Mouse (Mus musculus): ENCODE measurements around the gene Zmynd8. TPM values are rescaled to one million over a fixed set of nuclear protein-coding genes. Genes with fewer than 3 reads are reported as not detected.

Zmynd8 gene
- total RNA-seq, 2 experiments from 2014 or later, result 42.9 to 80.1 TPM

- ATAC-seq (replicated peaks; ENCODE audit: low FRiP score, low TSS enrichment, poor library complexity, severe bottlenecking), result no peak
These were observed 112.3 kb downstream of the Zmynd8 start for GRCm38 (mm10) chr2:165786467-165786866.

- ATAC-seq (replicated peaks; ENCODE audit: low FRiP score, low TSS enrichment, poor library complexity, severe bottlenecking), result no peak
These were observed 113.3 kb downstream of the Zmynd8 start for GRCm38 (mm10) chr2:165785312-165786036.

- peak; percentile 60 for ATAC-seq (replicated peaks; ENCODE audit: low FRiP score, low TSS enrichment, poor library complexity, severe bottlenecking)
These were observed 116.5 kb downstream of the Zmynd8 start for GRCm38 (mm10) chr2:165782324-165782723.

- ATAC-seq (replicated peaks; ENCODE audit: low FRiP score, low TSS enrichment, poor library complexity, severe bottlenecking), result peak; percentile 76
These were observed 119.9 kb downstream of the Zmynd8 start for GRCm38 (mm10) chr2:165778927-165779326.

GRCm38 (mm10) chr2:165769375-165769948 lies 129.4 kb downstream of the Zmynd8 start:
- no peak for ATAC-seq (replicated peaks; ENCODE audit: low FRiP score, low TSS enrichment, poor library complexity, severe bottlenecking)

- ATAC-seq (replicated peaks; ENCODE audit: low FRiP score, low TSS enrichment, poor library complexity, severe bottlenecking), result no peak
These were observed 129.9 kb downstream of the Zmynd8 start for GRCm38 (mm10) chr2:165768805-165769358.

- ATAC-seq (replicated peaks; ENCODE audit: low FRiP score, low TSS enrichment, poor library complexity, severe bottlenecking), result no peak
These were observed 139.3 kb downstream of the Zmynd8 start for GRCm38 (mm10) chr2:165759421-165759985.

GRCm38 (mm10) chr2:165758534-165758933 lies 140.3 kb downstream of the Zmynd8 start:
- ATAC-seq (replicated peaks; ENCODE audit: low FRiP score, low TSS enrichment, poor library complexity, severe bottlenecking), result no peak

GRCm38 (mm10) chr2:165757799-165758198 lies 141.0 kb downstream of the Zmynd8 start:
- no peak for ATAC-seq (replicated peaks; ENCODE audit: low FRiP score, low TSS enrichment, poor library complexity, severe bottlenecking)

- 0 out of 2 replicates have a peak, but pooled peaks have one; percentile 8 for ATAC-seq (replicated peaks; ENCODE audit: low FRiP score, low TSS enrichment, poor library complexity, severe bottlenecking)
These were observed 146.1 kb downstream of the Zmynd8 start for GRCm38 (mm10) chr2:165752704-165753103.

- ATAC-seq (replicated peaks; ENCODE audit: low FRiP score, low TSS enrichment, poor library complexity, severe bottlenecking), result peak; percentile 57
These were observed 147.7 kb downstream of the Zmynd8 start for GRCm38 (mm10) chr2:165751068-165751467.

- ATAC-seq (replicated peaks; ENCODE audit: low FRiP score, low TSS enrichment, poor library complexity, severe bottlenecking), result no peak
These were observed 150.4 kb downstream of the Zmynd8 start for GRCm38 (mm10) chr2:165748426-165748825.

- ATAC-seq (replicated peaks; ENCODE audit: low FRiP score, low TSS enrichment, poor library complexity, severe bottlenecking), result peak; percentile 74
These were observed 150.8 kb downstream of the Zmynd8 start for GRCm38 (mm10) chr2:165747975-165748374.

- ATAC-seq (replicated peaks; ENCODE audit: low FRiP score, low TSS enrichment, poor library complexity, severe bottlenecking), result no peak
These were observed 153.3 kb downstream of the Zmynd8 start for GRCm38 (mm10) chr2:165745306-165746098.

GRCm38 (mm10) chr2:165742210-165742786 lies 156.5 kb downstream of the Zmynd8 start:
- ATAC-seq (replicated peaks; ENCODE audit: low FRiP score, low TSS enrichment, poor library complexity, severe bottlenecking), result no peak

GRCm38 (mm10) chr2:165741526-165742050 lies 157.2 kb downstream of the Zmynd8 start:
- no peak for ATAC-seq (replicated peaks; ENCODE audit: low FRiP score, low TSS enrichment, poor library complexity, severe bottlenecking)

- no peak for ATAC-seq (replicated peaks; ENCODE audit: low FRiP score, low TSS enrichment, poor library complexity, severe bottlenecking)
These were observed 157.8 kb downstream of the Zmynd8 start for GRCm38 (mm10) chr2:165740982-165741381.

- no peak for ATAC-seq (replicated peaks; ENCODE audit: low FRiP score, low TSS enrichment, poor library complexity, severe bottlenecking)
These were observed 158.4 kb downstream of the Zmynd8 start for GRCm38 (mm10) chr2:165740381-165740780.

- ATAC-seq (replicated peaks; ENCODE audit: low FRiP score, low TSS enrichment, poor library complexity, severe bottlenecking), result no peak
These were observed 162.5 kb downstream of the Zmynd8 start for GRCm38 (mm10) chr2:165736297-165736696.
